Mouse (Mus musculus): ENCODE measurements around the gene Defa25.
"Not testable (repeated sequence)": the region's sequence is repeated elsewhere in the genome, so short reads cannot be mapped to it uniquely, and the experiment has no call there.

The Defa25 gene

DNA sequence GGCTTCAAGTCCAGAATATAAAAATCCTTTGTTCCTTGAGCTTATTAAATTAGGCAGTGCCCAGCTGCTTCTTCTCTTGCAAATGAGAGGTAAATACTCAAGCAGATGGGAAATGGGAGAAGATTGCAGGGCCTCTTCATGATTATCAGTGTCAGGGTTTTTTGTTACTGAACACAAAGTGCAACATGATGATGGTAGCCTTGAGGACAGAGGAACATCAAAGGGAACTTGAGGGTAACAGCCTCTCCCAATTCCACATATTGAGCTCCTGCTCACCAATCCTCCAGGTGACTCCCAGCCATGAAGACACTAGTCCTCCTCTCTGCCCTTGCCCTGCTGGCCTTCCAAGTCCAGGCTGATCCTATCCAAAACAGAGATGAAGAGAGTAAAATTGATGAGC lies at the start of gene Defa25:
Gene Defa25 (plus strand): TSS at position 301 of the 400 bp plus-strand sequence.
- not testable (repeated sequence) for DNase-seq (ENCODE audit: low spot score)

DNA sequence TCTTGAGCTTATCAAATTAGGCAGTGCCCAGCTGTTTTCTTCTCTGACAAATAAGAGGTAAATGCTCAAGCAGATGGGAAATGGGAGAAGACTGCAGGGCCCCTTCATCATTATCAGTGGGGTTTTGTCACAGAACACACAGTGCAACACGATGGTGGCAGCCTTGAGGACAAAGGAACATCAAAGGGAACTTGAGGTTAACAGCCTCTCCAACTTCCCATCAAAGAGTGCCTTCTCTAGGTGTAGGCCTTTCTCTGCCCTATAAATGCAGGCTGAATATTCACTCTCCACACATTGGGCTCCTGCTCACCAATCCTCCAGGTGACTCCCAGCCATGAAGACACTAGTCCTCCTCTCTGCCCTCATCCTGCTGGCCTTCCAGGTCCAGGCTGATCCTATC lies 29.5 kb upstream of the Defa25 start, which contains the start of gene Defa23:
Gene Defa23 (plus strand): TSS at position 301 of the 400 bp plus-strand sequence.
- not testable (repeated sequence) for DNase-seq (ENCODE audit: low spot score)

GRCm38 (mm10) chr8:21064738-21065137 lies 19.5 kb upstream of the Defa25 start, which contains the start of gene Defa35:
Defa35 (plus strand) TSS chr8:21065038.
- not testable (repeated sequence) for DNase-seq (ENCODE audit: low spot score)

DNA sequence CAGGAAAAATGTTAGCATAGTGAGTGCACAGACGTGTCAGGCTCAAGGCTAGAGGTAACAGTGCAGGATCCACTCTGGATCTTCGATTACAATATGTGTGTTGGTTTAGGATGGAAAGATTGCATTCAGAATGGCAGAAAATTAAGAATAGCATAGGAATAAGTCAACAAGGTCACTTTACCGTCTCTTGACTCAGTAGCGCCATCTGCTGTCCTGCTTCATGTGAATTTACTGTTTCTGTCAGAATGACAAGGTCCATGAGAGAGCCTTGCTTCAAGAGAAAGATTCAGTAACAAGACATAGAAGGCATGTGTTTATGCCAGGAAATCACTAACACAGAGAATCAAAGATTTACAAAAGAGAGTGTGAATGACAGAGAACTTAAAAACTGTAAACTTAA lies 8.9 kb downstream of the Defa25 start:
- no peak for DNase-seq (ENCODE audit: low spot score)

DNA sequence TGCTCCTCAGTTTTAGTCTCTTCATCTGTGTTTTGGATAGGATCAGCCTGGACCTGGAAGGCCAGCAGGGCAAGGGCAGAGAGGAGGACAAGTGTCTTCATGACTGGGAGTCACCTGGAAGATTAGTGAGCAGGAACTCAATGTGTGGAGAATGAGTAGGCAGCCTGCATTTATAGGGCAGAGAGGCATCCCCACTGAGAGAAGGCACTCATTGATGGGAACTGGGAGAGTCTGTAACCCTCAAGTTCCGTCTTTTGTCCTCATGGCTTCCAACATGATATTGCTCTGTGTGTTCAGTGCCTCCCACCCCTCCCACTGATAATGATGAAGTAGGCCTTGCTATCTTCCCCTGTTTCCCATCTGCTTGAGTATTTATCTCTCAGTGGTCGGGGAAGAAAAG lies 11.7 kb downstream of the Defa25 start, which contains the start of gene Gm14851:
Gene Gm14851 (minus strand): TSS at position 101 of the 400 bp plus-strand sequence.
- DNase-seq (ENCODE audit: low spot score): not testable (repeated sequence)

GRCm38 (mm10) chr8:21134342-21134741 lies 50.1 kb downstream of the Defa25 start, which contains the start of gene Defa30:
Defa30 (plus strand) TSS chr8:21134642.
- DNase-seq (ENCODE audit: low spot score): not testable (repeated sequence)

All from spleen, adult 12 weeks (tissue).